Mouse (Mus musculus): ENCODE results near the gene Tsc1.

DNA sequence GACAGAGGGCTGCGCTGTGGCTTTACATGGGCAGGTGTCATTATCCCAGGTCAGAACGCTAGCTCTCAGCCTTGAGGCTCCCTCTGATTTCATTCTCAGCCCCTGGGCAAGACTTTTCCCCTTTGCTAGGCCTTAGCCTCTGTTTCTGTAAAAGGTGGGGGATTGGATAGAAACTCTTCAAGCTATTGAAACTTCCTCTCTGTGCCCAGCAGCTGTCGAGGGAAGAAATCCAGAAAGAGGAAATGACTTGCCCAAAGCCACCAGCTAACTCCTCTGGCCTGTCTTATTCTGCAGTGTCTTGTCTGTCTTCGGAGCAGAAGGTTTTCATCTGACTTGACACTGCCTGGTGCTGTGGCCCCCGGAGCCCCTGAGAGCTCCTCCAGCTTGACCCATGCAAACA lies 57.5 kb downstream of the Tsc1 start:
- no peak for TF ChIP-seq CTCF (IDR thresholded peaks at IDR 0.05; ENCODE audit: control insufficient read depth, insufficient read depth, insufficient read length)
- no peak for TF ChIP-seq MYOD1 (IDR thresholded peaks at IDR 0.05; ENCODE audit: control insufficient read depth, insufficient read length, low read depth)
- TF ChIP-seq MAX (IDR thresholded peaks at IDR 0.05) = no peak
